Mouse (Mus musculus): Measurements from ENCODE around the gene Drosha. TPM values are rescaled to one million over a fixed set of nuclear protein-coding genes. Genes with fewer than 3 reads are reported as not detected.

Gene Drosha
- polyA plus RNA-seq (2014; fragmentation: Illumina TruSeq; extraction: RNeasy Lipid Tissue Mini Kit (QIAGEN cat#74804); ENCODE audit: low read depth, low replicate concordance), result 21.3 TPM

GRCm38 (mm10) chr15:12824197-12824952, at the start of gene Drosha, which contains the start of gene 6030458C11Rik:
TSS of gene Drosha (plus strand) at chr15:12824815.
TSS of gene 6030458C11Rik (minus strand) at chr15:12824649.

Other genes with a start within 250 kb of the Drosha start
- 31.0 TPM for gene Pdzd2, start 84.9 kb upstream of the Drosha start, polyA plus RNA-seq (2014; fragmentation: Illumina TruSeq; extraction: RNeasy Lipid Tissue Mini Kit (QIAGEN cat#74804); ENCODE audit: low read depth, low replicate concordance)
- 16.7 TPM for gene 6030458C11Rik, start 166 bp upstream of the Drosha start, polyA plus RNA-seq (2014; fragmentation: Illumina TruSeq; extraction: RNeasy Lipid Tissue Mini Kit (QIAGEN cat#74804); ENCODE audit: low read depth, low replicate concordance)

Data from adipose tissue, adult 10 weeks (tissue).